Mouse (Mus musculus): ENCODE results near the gene Galnt9. TPM values are rescaled to one million over a fixed set of nuclear protein-coding genes. Genes with fewer than 3 reads are reported as not detected.

Galnt9 gene
- polyA plus RNA-seq, 1 experiment, result not detected

- Histone ChIP-seq H3K27me3 (replicated peaks) (peaks cover 42% of the 10 kb centered on the region), H3K9me3 (peaks cover 19% of the 10 kb centered on the region), H3K4me3 (replicated peaks) (no peak overlapping the region), H3K4me1 (no peaks in the 10 kb centered on the region), H3K36me3 (replicated peaks; ENCODE audit: low read length) (no peaks in the 10 kb centered on the region)
- no peak for TF ChIP-seq FLI1 (IDR thresholded peaks at IDR 0.05; ENCODE audit: low read length)
- TF ChIP-seq GATA1 (IDR thresholded peaks at IDR 0.05; ENCODE audit: borderline replicate concordance, low read length), result no peak
These were observed 17.6 kb upstream of the Galnt9 start for GRCm38 (mm10) chr5:110526556-110526955.

- Histone ChIP-seq H3K4me3 (replicated peaks) (no peak overlapping the region), H3K36me3 (replicated peaks; ENCODE audit: low read length) (no peaks in the 10 kb centered on the region)
- TF ChIP-seq FLI1 (IDR thresholded peaks at IDR 0.05; ENCODE audit: low read length), result no peak
- TF ChIP-seq GATA1 (IDR thresholded peaks at IDR 0.05; ENCODE audit: borderline replicate concordance, low read length), result no peak
These were observed 13.1 kb upstream of the Galnt9 start for GRCm38 (mm10) chr5:110531091-110531490.

DNA sequence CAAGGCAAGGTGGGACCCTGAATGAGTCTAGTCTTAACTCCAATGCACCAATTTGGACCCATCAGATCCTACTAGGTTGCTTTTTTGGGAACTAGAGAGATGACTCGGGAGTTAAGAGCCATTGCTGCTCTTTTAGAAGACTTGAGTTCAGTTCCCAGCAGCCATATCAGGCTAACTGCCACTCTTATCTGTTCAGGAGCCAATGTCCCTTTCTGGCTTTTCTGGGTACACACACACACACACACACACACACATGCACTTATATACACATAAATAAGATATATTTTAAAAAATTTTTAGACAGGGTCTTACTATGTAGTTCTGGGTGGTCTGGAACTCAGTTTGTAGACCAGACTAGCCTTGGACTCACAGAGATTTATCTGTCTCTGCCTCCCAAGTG, 9.8 kb upstream of the Galnt9 start:
- peaks cover 39% of the 10 kb centered on the region for H3K27me3 ChIP-seq (replicated peaks)
- H3K9me3 ChIP-seq, result peaks cover 29% of the 10 kb centered on the region
- no peaks in the 10 kb centered on the region for H3K4me1 ChIP-seq
- no peak for TF ChIP-seq GATA1 (IDR thresholded peaks at IDR 0.05; ENCODE audit: borderline replicate concordance, low read length)
- TF ChIP-seq FLI1 (IDR thresholded peaks at IDR 0.05; ENCODE audit: low read length), result no peak
- H3K36me3 ChIP-seq (replicated peaks; ENCODE audit: low read length), result no peaks in the 10 kb centered on the region
- H3K4me3 ChIP-seq (replicated peaks), result no peak overlapping the region

More at GRCm38 (mm10) chr5:110531091-110531490, 13.1 kb upstream of the Galnt9 start:
- Histone ChIP-seq H3K27me3 (replicated peaks) (peaks cover 29% of the 10 kb centered on the region), H3K9me3 (peaks cover 34% of the 10 kb centered on the region), H3K4me1 (no peaks in the 10 kb centered on the region)

DNA sequence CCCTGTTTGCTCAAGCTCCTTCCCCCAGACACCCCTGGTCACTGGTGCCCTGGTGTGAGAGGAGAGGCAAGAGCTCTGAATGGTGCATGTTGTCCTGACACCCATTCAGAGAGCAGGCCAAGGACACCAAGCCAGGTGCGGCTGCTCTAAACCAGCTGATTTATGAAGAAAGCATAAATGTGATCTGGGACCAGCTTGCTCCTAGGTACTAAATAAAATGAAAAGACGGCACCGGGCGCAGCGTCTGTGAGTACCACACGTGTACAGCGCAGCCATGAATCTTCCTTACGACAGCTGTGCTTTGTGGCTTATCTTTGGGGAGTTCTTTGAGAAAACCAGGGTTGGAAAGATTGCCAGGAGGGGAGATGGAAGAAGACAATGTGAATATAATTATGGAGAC, 8.2 kb upstream of the Galnt9 start:
- Histone ChIP-seq H3K27me3 (replicated peaks) (peaks cover 47% of the 10 kb centered on the region), H3K9me3 (peaks cover 22% of the 10 kb centered on the region), H3K4me1 (no peaks in the 10 kb centered on the region), H3K4me3 (replicated peaks) (no peak overlapping the region), H3K36me3 (replicated peaks; ENCODE audit: low read length) (no peaks in the 10 kb centered on the region)
- TF ChIP-seq FLI1 (IDR thresholded peaks at IDR 0.05; ENCODE audit: low read length) (no peak), GATA1 (IDR thresholded peaks at IDR 0.05; ENCODE audit: borderline replicate concordance, low read length) (no peak)

- H3K9me3 ChIP-seq, result no peaks in the 10 kb centered on the region
- no peaks in the 10 kb centered on the region for H3K36me3 ChIP-seq (replicated peaks; ENCODE audit: low read length)
- no peak overlapping the region for H3K4me3 ChIP-seq (replicated peaks)
- H3K4me1 ChIP-seq, result no peaks in the 10 kb centered on the region; the same call in 1 of the 2 replicates
- no peak for TF ChIP-seq GATA1 (IDR thresholded peaks at IDR 0.05; ENCODE audit: borderline replicate concordance, low read length)
- peaks cover 70% of the 10 kb centered on the region for H3K27me3 ChIP-seq (replicated peaks)
These were observed 3.2 kb upstream of the Galnt9 start for GRCm38 (mm10) chr5:110540947-110541346.

DNA sequence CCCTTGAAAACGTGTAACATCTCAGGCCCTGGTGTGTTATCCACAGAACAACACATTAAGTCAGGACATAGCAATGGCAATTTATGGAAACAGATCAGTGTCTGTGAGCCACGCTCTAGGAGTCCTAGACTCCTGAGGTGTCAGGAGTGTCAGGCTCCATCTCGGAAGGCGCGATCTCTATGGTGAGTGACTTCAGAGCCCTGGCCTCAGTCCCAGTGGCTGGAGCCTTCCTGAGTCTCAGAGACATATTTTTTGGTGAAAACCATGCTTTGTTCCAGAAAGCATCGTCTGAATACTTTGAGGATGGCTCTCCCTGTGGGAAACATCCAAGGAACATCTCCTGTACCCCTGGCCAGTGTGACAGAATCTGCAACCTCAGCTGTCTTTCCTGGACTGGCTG, 2.7 kb upstream of the Galnt9 start:
- H3K36me3 ChIP-seq (replicated peaks; ENCODE audit: low read length), result no peaks in the 10 kb centered on the region
- no peaks in the 10 kb centered on the region for H3K9me3 ChIP-seq
- H3K4me1 ChIP-seq, result no peaks in the 10 kb centered on the region; the same call in 1 of the 2 replicates
- peaks cover 72% of the 10 kb centered on the region for H3K27me3 ChIP-seq (replicated peaks)
- no peak overlapping the region for H3K4me3 ChIP-seq (replicated peaks)
- no peak for TF ChIP-seq FLI1 (IDR thresholded peaks at IDR 0.05; ENCODE audit: low read length)
- TF ChIP-seq GATA1 (IDR thresholded peaks at IDR 0.05; ENCODE audit: borderline replicate concordance, low read length), result no peak

GRCm38 (mm10) chr5:110544691-110545069, 525 bp downstream of the Galnt9 start:
- H3K36me3 ChIP-seq (replicated peaks; ENCODE audit: low read length), result no peaks in the 10 kb centered on the region
- peaks cover 84% of the 10 kb centered on the region for H3K27me3 ChIP-seq (replicated peaks)
- no peak for TF ChIP-seq FLI1 (IDR thresholded peaks at IDR 0.05; ENCODE audit: low read length)
- TF ChIP-seq GATA1 (IDR thresholded peaks at IDR 0.05; ENCODE audit: borderline replicate concordance, low read length), result no peak

GRCm38 (mm10) chr5:110545311-110545710, 1.2 kb downstream of the Galnt9 start:
- Histone ChIP-seq H3K36me3 (replicated peaks; ENCODE audit: low read length) (no peaks in the 10 kb centered on the region), H3K4me1 (peaks cover 3% of the 10 kb centered on the region; the same call in 1 of the 2 replicates), H3K27me3 (replicated peaks) (peaks cover 86% of the 10 kb centered on the region), H3K4me3 (replicated peaks) (no peak overlapping the region), H3K9me3 (no peaks in the 10 kb centered on the region)
- TF ChIP-seq GATA1 (IDR thresholded peaks at IDR 0.05; ENCODE audit: borderline replicate concordance, low read length) (no peak), FLI1 (IDR thresholded peaks at IDR 0.05; ENCODE audit: low read length) (no peak)

More at GRCm38 (mm10) chr5:110544691-110545069, 525 bp downstream of the Galnt9 start:
- Histone ChIP-seq H3K9me3 (no peaks in the 10 kb centered on the region), H3K4me3 (replicated peaks) (no peak overlapping the region), H3K4me1 (peaks cover under 1% of the 10 kb centered on the region; the same call in 1 of the 2 replicates)

GRCm38 (mm10) chr5:110546136-110546535, 2.0 kb downstream of the Galnt9 start:
- no peaks in the 10 kb centered on the region for H3K36me3 ChIP-seq (replicated peaks; ENCODE audit: low read length)
- no peaks in the 10 kb centered on the region for H3K9me3 ChIP-seq
- TF ChIP-seq FLI1 (IDR thresholded peaks at IDR 0.05; ENCODE audit: low read length) (no peak), GATA1 (IDR thresholded peaks at IDR 0.05; ENCODE audit: borderline replicate concordance, low read length) (no peak)
- peaks cover 85% of the 10 kb centered on the region for H3K27me3 ChIP-seq (replicated peaks)
- peaks cover 3% of the 10 kb centered on the region; the same call in 1 of the 2 replicates for H3K4me1 ChIP-seq
- H3K4me3 ChIP-seq (replicated peaks), result no peak overlapping the region

- TF ChIP-seq FLI1 (IDR thresholded peaks at IDR 0.05; ENCODE audit: low read length) (no peak), GATA1 (IDR thresholded peaks at IDR 0.05; ENCODE audit: borderline replicate concordance, low read length) (no peak)
- Histone ChIP-seq H3K4me1 (peaks cover 3% of the 10 kb centered on the region; the same call in 1 of the 2 replicates), H3K27me3 (replicated peaks) (peaks cover 86% of the 10 kb centered on the region)
These were observed 2.7 kb downstream of the Galnt9 start for GRCm38 (mm10) chr5:110546726-110547406.

More at GRCm38 (mm10) chr5:110546726-110547406, 2.7 kb downstream of the Galnt9 start:
- Histone ChIP-seq H3K36me3 (replicated peaks; ENCODE audit: low read length) (no peaks in the 10 kb centered on the region), H3K9me3 (no peaks in the 10 kb centered on the region), H3K4me3 (replicated peaks) (no peak overlapping the region)

Measured in megakaryocyte, embryonic 14.5 days (primary cell).